Mouse (Mus musculus): ENCODE measurements around the gene Wdr62. TPM values are rescaled to one million over a fixed set of nuclear protein-coding genes. Genes with fewer than 3 reads are reported as not detected.
A peak's percentile ranks its signal among the peaks of the same experiment; 100 is the strongest.
"Not testable (repeated sequence)": the region's sequence is repeated elsewhere in the genome, so short reads cannot be mapped to it uniquely, and the experiment has no call there.

The Wdr62 gene
- polyA plus RNA-seq, 1 experiment from 2014 or later: 11.3 TPM

DNA sequence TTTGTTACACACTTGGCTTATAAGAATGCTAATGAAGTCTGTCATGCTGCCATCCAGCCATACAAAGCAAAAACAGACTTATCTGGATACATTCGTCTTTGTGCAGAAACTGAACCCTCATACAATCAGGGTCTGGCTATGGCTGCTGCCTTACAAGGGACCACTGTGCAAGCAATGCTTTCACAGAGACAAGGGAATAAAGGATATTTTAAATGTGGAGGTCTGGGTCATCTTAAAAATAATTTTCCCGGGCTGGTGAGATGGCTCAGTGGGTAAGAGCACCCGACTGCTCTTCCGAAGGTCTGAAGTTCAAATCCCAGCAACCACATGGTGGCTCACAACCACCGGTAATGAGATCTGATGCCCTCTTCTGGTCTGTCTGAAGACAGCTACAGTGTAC lies 73.9 kb downstream of the Wdr62 start:
- not testable (repeated sequence) for H3K9ac ChIP-seq (ENCODE audit: low read length); H3K4me2 ChIP-seq; H3K27ac ChIP-seq (ENCODE audit: low read depth, low read length); ATAC-seq (ENCODE audit: low FRiP score); H3K4me1 ChIP-seq (ENCODE audit: control insufficient read depth, insufficient read depth, low read length); H3K36me3 ChIP-seq (ENCODE audit: control insufficient read depth, insufficient read depth, low read length); H3K27me3 ChIP-seq (ENCODE audit: control insufficient read depth, insufficient read depth, low read length); H3K4me3 ChIP-seq (ENCODE audit: low read depth, low read length); H3K9me3 ChIP-seq (ENCODE audit: control insufficient read depth, low read length)
- DNase-seq (ENCODE audit: low spot score, missing footprints): peak; percentile 53
- 59% methylated on average over 5 of the region's 5 CpGs for WGBS

GRCm38 (mm10) chr7:30205383-30205782 lies 74.8 kb downstream of the Wdr62 start:
- Histone ChIP-seq H3K4me2 (no peak overlapping the region), H3K4me3 (ENCODE audit: low read depth, low read length) (no peak overlapping the region), H3K27ac (ENCODE audit: low read depth, low read length) (no peak overlapping the region), H3K9ac (ENCODE audit: low read length) (no peak overlapping the region), H3K4me1 (ENCODE audit: control insufficient read depth, insufficient read depth, low read length) (peaks cover 4% of the 10 kb centered on the region), H3K36me3 (ENCODE audit: control insufficient read depth, insufficient read depth, low read length) (no peaks in the 10 kb centered on the region), H3K9me3 (ENCODE audit: control insufficient read depth, low read length) (no peaks in the 10 kb centered on the region), H3K27me3 (ENCODE audit: control insufficient read depth, insufficient read depth, low read length) (no peaks in the 10 kb centered on the region)
- DNase-seq (ENCODE audit: low spot score, missing footprints) (peak; percentile 95), ATAC-seq (ENCODE audit: low FRiP score) (no peak)
- WGBS: 4% methylated on average over 2 of the region's 2 CpGs

DNA sequence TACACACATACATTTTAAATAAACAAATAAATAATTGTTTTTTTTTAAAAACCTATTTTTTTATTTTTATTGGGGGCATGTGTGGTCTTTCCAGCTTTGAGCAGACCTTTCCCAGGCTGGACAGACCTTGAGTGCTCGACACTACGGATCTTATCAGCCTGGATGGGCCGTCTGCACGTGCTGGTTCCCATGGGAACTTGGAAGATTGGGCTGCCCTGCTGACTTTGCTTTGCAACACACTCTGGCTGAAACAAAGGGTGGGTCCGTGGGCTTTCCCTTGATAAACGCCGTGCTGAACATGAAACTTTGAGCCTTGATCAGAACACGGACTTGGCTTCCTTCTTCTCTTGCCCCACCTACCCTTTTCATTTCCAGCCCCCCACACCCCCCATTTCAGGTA lies 75.8 kb downstream of the Wdr62 start:
- H3K9me3 ChIP-seq (ENCODE audit: control insufficient read depth, low read length): no peaks in the 10 kb centered on the region
- no peak overlapping the region for H3K4me2 ChIP-seq
- no peaks in the 10 kb centered on the region for H3K27me3 ChIP-seq (ENCODE audit: control insufficient read depth, insufficient read depth, low read length)
- no peak overlapping the region for H3K9ac ChIP-seq (ENCODE audit: low read length)
- no peaks in the 10 kb centered on the region for H3K36me3 ChIP-seq (ENCODE audit: control insufficient read depth, insufficient read depth, low read length)
- ATAC-seq (ENCODE audit: low FRiP score): no peak
- WGBS: 24% methylated on average over 8 of the region's 8 CpGs
- H3K4me1 ChIP-seq (ENCODE audit: control insufficient read depth, insufficient read depth, low read length): peaks cover 4% of the 10 kb centered on the region
- no peak overlapping the region; the same call in 1 of the 2 replicates for H3K27ac ChIP-seq (ENCODE audit: low read depth, low read length)
- no peak overlapping the region for H3K4me3 ChIP-seq (ENCODE audit: low read depth, low read length)
- no peak for DNase-seq (ENCODE audit: low spot score, missing footprints)

- no peak for ATAC-seq (ENCODE audit: low FRiP score)
- Histone ChIP-seq H3K27me3 (ENCODE audit: control insufficient read depth, insufficient read depth, low read length) (no peaks in the 10 kb centered on the region), H3K9ac (ENCODE audit: low read length) (no peak overlapping the region)
Observed at GRCm38 (mm10) chr7:30202895-30203690, 77.1 kb downstream of the Wdr62 start.

GRCm38 (mm10) chr7:30200661-30201060 lies 79.6 kb downstream of the Wdr62 start:
- H3K27ac ChIP-seq (ENCODE audit: low read depth, low read length); H3K27me3 ChIP-seq (ENCODE audit: control insufficient read depth, insufficient read depth, low read length); H3K9me3 ChIP-seq (ENCODE audit: control insufficient read depth, low read length); H3K36me3 ChIP-seq (ENCODE audit: control insufficient read depth, insufficient read depth, low read length); H3K4me1 ChIP-seq (ENCODE audit: control insufficient read depth, insufficient read depth, low read length); DNase-seq (ENCODE audit: low spot score, missing footprints); H3K9ac ChIP-seq (ENCODE audit: low read length); ATAC-seq (ENCODE audit: low FRiP score); H3K4me2 ChIP-seq; H3K4me3 ChIP-seq (ENCODE audit: low read depth, low read length): not testable (repeated sequence)
- 90% methylated on average over 5 of the region's 5 CpGs for WGBS

More at GRCm38 (mm10) chr7:30202895-30203690, 77.1 kb downstream of the Wdr62 start:
- no peaks in the 10 kb centered on the region for H3K9me3 ChIP-seq (ENCODE audit: control insufficient read depth, low read length)
- no peak for DNase-seq (ENCODE audit: low spot score, missing footprints)
- 82% methylated on average over 11 of the region's 11 CpGs for WGBS
- H3K4me3 ChIP-seq (ENCODE audit: low read depth, low read length): no peak overlapping the region
- no peak overlapping the region for H3K27ac ChIP-seq (ENCODE audit: low read depth, low read length)
- no peaks in the 10 kb centered on the region for H3K36me3 ChIP-seq (ENCODE audit: control insufficient read depth, insufficient read depth, low read length)
- peaks cover 4% of the 10 kb centered on the region for H3K4me1 ChIP-seq (ENCODE audit: control insufficient read depth, insufficient read depth, low read length)
- no peak overlapping the region for H3K4me2 ChIP-seq

DNA sequence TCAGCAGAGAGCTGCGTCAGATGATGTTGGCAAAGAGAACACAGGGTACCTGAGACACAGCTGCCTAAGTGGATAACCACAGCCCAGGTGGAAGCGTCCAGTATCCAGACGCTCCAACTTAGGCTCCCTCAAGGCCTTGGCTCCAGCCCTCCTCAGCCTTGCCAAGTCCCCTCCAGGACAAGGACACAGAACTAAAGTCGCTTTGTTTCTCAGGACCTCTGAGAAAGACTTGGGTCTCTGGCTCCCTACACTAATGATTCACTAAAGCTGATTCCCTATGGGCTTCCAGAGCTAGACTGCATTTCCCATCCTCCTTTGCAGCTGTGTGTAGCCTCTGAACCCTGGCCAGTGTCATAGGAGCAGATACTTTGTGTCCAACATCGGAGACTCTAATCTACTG lies 80.0 kb downstream of the Wdr62 start:
- ATAC-seq (ENCODE audit: low FRiP score): no peak
- Histone ChIP-seq H3K36me3 (ENCODE audit: control insufficient read depth, insufficient read depth, low read length) (no peaks in the 10 kb centered on the region), H3K9ac (ENCODE audit: low read length) (no peak overlapping the region), H3K27ac (ENCODE audit: low read depth, low read length) (no peak overlapping the region), H3K4me3 (ENCODE audit: low read depth, low read length) (no peak overlapping the region), H3K4me2 (no peak overlapping the region), H3K27me3 (ENCODE audit: control insufficient read depth, insufficient read depth, low read length) (no peaks in the 10 kb centered on the region), H3K4me1 (ENCODE audit: control insufficient read depth, insufficient read depth, low read length) (peaks cover 6% of the 10 kb centered on the region), H3K9me3 (ENCODE audit: control insufficient read depth, low read length) (no peaks in the 10 kb centered on the region)
- no peak for DNase-seq (ENCODE audit: low spot score, missing footprints)
- 84% methylated on average over 5 of the region's 5 CpGs for WGBS

DNA sequence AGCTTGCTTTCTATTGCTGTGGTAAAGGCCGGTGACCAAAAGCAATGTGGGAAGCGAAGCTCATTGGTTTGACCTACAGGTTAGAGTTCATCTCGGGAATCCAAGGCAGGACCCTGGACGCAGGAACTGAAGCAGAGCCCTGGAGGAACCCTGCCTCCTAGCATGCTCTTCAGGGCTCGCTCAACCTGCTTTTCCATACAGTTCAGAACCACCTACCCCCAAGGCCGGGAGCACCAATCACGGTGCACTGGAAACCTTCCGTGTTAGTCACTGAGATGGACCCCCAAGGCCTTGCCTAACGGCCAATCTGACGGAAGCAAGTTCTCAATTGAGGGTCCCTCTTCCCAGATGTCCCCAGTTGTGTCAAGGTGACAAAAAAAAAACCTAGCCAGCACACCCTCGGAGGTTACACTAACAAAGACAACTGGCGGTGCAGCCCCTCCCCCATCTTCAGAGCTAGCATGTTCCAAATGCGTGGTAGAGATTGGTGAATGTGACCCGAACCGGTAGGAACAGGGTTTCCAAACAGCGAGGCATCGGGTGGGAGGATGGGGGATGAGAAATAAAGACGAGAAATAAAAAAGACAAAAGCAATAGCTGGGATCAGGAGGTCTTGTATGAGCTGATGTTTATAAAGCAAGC lies 80.6 kb downstream of the Wdr62 start:
- ATAC-seq (ENCODE audit: low FRiP score): no peak

DNA sequence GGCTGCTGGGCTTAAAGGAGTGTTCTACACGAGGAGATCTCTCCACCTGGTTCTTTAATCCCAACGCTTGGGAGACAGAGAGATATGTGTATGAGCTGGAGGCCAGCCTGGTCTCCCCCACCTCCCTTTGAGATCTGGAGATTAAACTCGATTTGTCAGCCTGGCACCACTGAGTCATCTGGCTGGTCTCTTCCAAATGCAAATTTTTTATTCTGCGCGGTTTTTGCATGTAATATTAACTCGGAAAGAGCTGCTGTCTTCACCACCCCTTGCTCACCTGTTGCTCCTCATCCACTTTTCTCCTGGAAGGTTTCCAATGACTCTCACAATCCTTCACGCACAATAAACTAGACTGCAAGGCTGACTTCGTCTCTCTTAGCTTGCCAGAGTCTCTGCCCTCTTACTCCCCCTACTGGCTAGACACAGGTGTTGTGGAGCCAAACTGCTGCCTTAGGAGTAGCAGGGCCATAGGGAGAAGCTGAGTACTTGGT lies 81.7 kb downstream of the Wdr62 start, which contains the start of gene Capns1:
Gene Capns1 (minus strand): TSS at position 331 of the 491 bp plus-strand sequence.
- H3K36me3 ChIP-seq (ENCODE audit: control insufficient read depth, insufficient read depth, low read length): no peaks in the 10 kb centered on the region
- ATAC-seq (ENCODE audit: low FRiP score) (no peak), DNase-seq (ENCODE audit: low spot score, missing footprints) (peak; percentile 89)
- no peak within 1 kb of the TSS for H3K4me3 ChIP-seq (ENCODE audit: low read depth, low read length)
- H3K9ac ChIP-seq (ENCODE audit: low read length): no peak within 1 kb of the TSS; the same call in 1 of the 2 replicates
- no peaks in the 10 kb centered on the region for H3K9me3 ChIP-seq (ENCODE audit: control insufficient read depth, low read length)
- peaks cover 5% of the 10 kb centered on the region for H3K4me1 ChIP-seq (ENCODE audit: control insufficient read depth, insufficient read depth, low read length)
- no peak within 1 kb of the TSS for H3K27ac ChIP-seq (ENCODE audit: low read depth, low read length)
- WGBS: 12% methylated on average over 8 of the region's 8 CpGs
- H3K27me3 ChIP-seq (ENCODE audit: control insufficient read depth, insufficient read depth, low read length): no peaks in the 10 kb centered on the region
- H3K4me2 ChIP-seq: peak within 1 kb of the TSS; percentile 27; the same call in 1 of the 2 replicates

More for the DNA sequence above, 80.6 kb downstream of the Wdr62 start:
- Histone ChIP-seq H3K27ac (ENCODE audit: low read depth, low read length) (no peak overlapping the region), H3K4me3 (ENCODE audit: low read depth, low read length) (no peak overlapping the region), H3K36me3 (ENCODE audit: control insufficient read depth, insufficient read depth, low read length) (no peaks in the 10 kb centered on the region), H3K9ac (ENCODE audit: low read length) (no peak overlapping the region), H3K4me1 (ENCODE audit: control insufficient read depth, insufficient read depth, low read length) (peaks cover 7% of the 10 kb centered on the region), H3K4me2 (no peak overlapping the region), H3K27me3 (ENCODE audit: control insufficient read depth, insufficient read depth, low read length) (no peaks in the 10 kb centered on the region), H3K9me3 (ENCODE audit: control insufficient read depth, low read length) (no peaks in the 10 kb centered on the region)
- DNase-seq (ENCODE audit: low spot score, missing footprints): no peak
- 81% methylated on average over 18 of the region's 18 CpGs for WGBS

- Histone ChIP-seq H3K27ac (ENCODE audit: low read depth, low read length) (no peak overlapping the region), H3K9ac (ENCODE audit: low read length) (no peak overlapping the region), H3K4me2 (no peak overlapping the region), H3K27me3 (ENCODE audit: control insufficient read depth, insufficient read depth, low read length) (no peaks in the 10 kb centered on the region), H3K36me3 (ENCODE audit: control insufficient read depth, insufficient read depth, low read length) (no peaks in the 10 kb centered on the region), H3K4me3 (ENCODE audit: low read depth, low read length) (no peak overlapping the region), H3K9me3 (ENCODE audit: control insufficient read depth, low read length) (no peaks in the 10 kb centered on the region), H3K4me1 (ENCODE audit: control insufficient read depth, insufficient read depth, low read length) (peaks cover 13% of the 10 kb centered on the region)
- ATAC-seq (ENCODE audit: low FRiP score): no peak
- no peak for DNase-seq (ENCODE audit: low spot score, missing footprints)
- WGBS: 73% methylated on average over 5 of the region's 5 CpGs
Observed at GRCm38 (mm10) chr7:30197592-30198129, 82.6 kb downstream of the Wdr62 start.
